Mouse (Mus musculus) lung, embryonic 14.5 days (tissue): ENCODE measurements around the gene Pon3. TPM values are rescaled to one million over a fixed set of nuclear protein-coding genes. Genes with fewer than 3 reads are reported as not detected.
A peak's percentile ranks its signal among the peaks of the same experiment; 100 is the strongest.

ENCODE experiments used
- ATAC-seq: fragments of 200-750 bp; cut with Nextera tagmentation; 2 replicates; pipeline ENCODE4 v1.8.0; 2017; ENCODE audit warnings: mild to moderate bottlenecking, moderate TSS enrichment, moderate library complexity; ENCODE audit not compliant: insufficient read depth
- DNase-seq: peaks from one replicate; pipeline ENCODE4 v3.0.0-alpha.2; 2015
- H3K27ac ChIP-seq: fragments of 300-500 bp; sonication (generic); 2 replicates; pipeline ENCODE4 v1.5.1; 2014; ENCODE audit warnings: low read depth, mild to moderate bottlenecking, moderate library complexity
- H3K27me3 ChIP-seq: fragments of 300-500 bp; sonication (generic); 2 replicates; pipeline ENCODE4 v1.6.1; 2014; ENCODE audit warnings: low read length, control low read depth; ENCODE audit not compliant: insufficient read depth
- H3K36me3 ChIP-seq: fragments of 300-500 bp; sonication (generic); 2 replicates; pipeline ENCODE4 v1.6.1; 2014; ENCODE audit warnings: control low read depth; ENCODE audit not compliant: insufficient read depth
- H3K4me1 ChIP-seq: fragments of 300-500 bp; sonication (generic); 2 replicates; pipeline ENCODE4 v1.6.1; 2014; ENCODE audit warnings: antibody characterized with exemption, control low read depth; ENCODE audit not compliant: insufficient read depth
- H3K4me2 ChIP-seq: fragments of 300-500 bp; sonication (generic); 2 replicates; pipeline ENCODE4 v1.6.1; 2014; ENCODE audit warnings: mild to moderate bottlenecking
- H3K4me3 ChIP-seq: fragments of 300-500 bp; sonication (generic); 2 replicates; pipeline ENCODE4 v1.5.1; 2014; ENCODE audit warnings: low read depth, low read length
- H3K9ac ChIP-seq: fragments of 300-500 bp; sonication (generic); 2 replicates; pipeline ENCODE4 v1.6.1; 2014
- H3K9me3 ChIP-seq: fragments of 300-500 bp; sonication (generic); 2 replicates; pipeline ENCODE4 v1.6.1; 2016; ENCODE audit warnings: low read depth, low read length, control low read depth
- CTCF ChIP-seq: IDR thresholded peaks from 2 replicates; pipeline ENCODE4 v1.5.1; 2016; ENCODE audit warnings: antibody characterized with exemption, low read depth
- whole genome bisulfite sequencing: fragments of 180-500 bp; shearing (Covaris S2); extraction: QIAGEN DNeasy Blood & Tissue Kit; methylation state at CpG from one replicate; pipeline ENCODE4 v1.1.7; 2014; 5-methylcytosine and 5-hydroxymethylcytosine counted together
- polyA plus RNA-seq: library from polyadenylated mRNA; unstranded; fragments of >200 nt; fragmentation: Nextera tagmentation; extraction: Ambion mirVana; gene quantifications from 2 replicates; pipeline ENCODE4 v1.2.1, GENCODE M21; 2014

Pon3 gene
- polyA plus RNA-seq, 1 experiment from 2014 or later, result 14.2 TPM

- Histone ChIP-seq H3K36me3 (0 out of 2 replicates have a peak, but pooled peaks cover 3% of the 10 kb centered on the region), H3K4me3 (no peak overlapping the region), H3K4me1 (peaks cover 4% of the 10 kb centered on the region; the same call in 1 of the 2 replicates), H3K27ac (no peak overlapping the region), H3K9ac (no peak overlapping the region), H3K27me3 (no peaks in the 10 kb centered on the region), H3K9me3 (no peaks in the 10 kb centered on the region), H3K4me2 (peak overlapping the region; percentile 76)
- WGBS, result 95% methylated on average over 7 of the region's 7 CpGs
- no peak for DNase-seq
- ATAC-seq, result no peak
- no peak for TF ChIP-seq CTCF
Observed at GRCm38 (mm10) chr6:5296067-5296466, 40.0 kb upstream of the Pon3 start.

GRCm38 (mm10) chr6:5294659-5295449, 38.8 kb upstream of the Pon3 start:
- H3K9me3 ChIP-seq, result no peaks in the 10 kb centered on the region
- ATAC-seq (no peak), DNase-seq (no peak)
- no peak for TF ChIP-seq CTCF
- 0 out of 2 replicates have a peak, but pooled peaks cover 3% of the 10 kb centered on the region for H3K36me3 ChIP-seq
- H3K4me1 ChIP-seq, result peaks cover 4% of the 10 kb centered on the region; the same call in 1 of the 2 replicates
- no peak overlapping the region for H3K27ac ChIP-seq
- WGBS, result 91% methylated on average over 16 of the region's 16 CpGs
- H3K27me3 ChIP-seq, result no peaks in the 10 kb centered on the region
- no peak overlapping the region for H3K4me2 ChIP-seq
- H3K4me3 ChIP-seq, result no peak overlapping the region
- H3K9ac ChIP-seq, result no peak overlapping the region

GRCm38 (mm10) chr6:5292841-5293240, 36.8 kb upstream of the Pon3 start:
- 79% methylated on average over 5 of the region's 5 CpGs for WGBS
- no peak for TF ChIP-seq CTCF
- H3K4me1 ChIP-seq, result peaks cover 7% of the 10 kb centered on the region
- H3K36me3 ChIP-seq, result 0 out of 2 replicates have a peak, but pooled peaks cover 3% of the 10 kb centered on the region
- H3K4me3 ChIP-seq, result no peak overlapping the region
- no peak overlapping the region for H3K9ac ChIP-seq
- no peak for ATAC-seq
- no peak overlapping the region for H3K4me2 ChIP-seq
- DNase-seq, result no peak
- no peaks in the 10 kb centered on the region for H3K27me3 ChIP-seq
- no peaks in the 10 kb centered on the region for H3K9me3 ChIP-seq
- H3K27ac ChIP-seq, result no peak overlapping the region

GRCm38 (mm10) chr6:5291450-5291849, 35.4 kb upstream of the Pon3 start:
- peaks cover 4% of the 10 kb centered on the region for H3K4me1 ChIP-seq
- no peaks in the 10 kb centered on the region for H3K9me3 ChIP-seq
- no peak overlapping the region for H3K4me2 ChIP-seq
- no peak for TF ChIP-seq CTCF
- DNase-seq (no peak), ATAC-seq (no peak; the same call in 1 of the 2 replicates)
- WGBS, result 61% methylated on average over 4 of the region's 4 CpGs
- no peaks in the 10 kb centered on the region for H3K27me3 ChIP-seq
- no peak overlapping the region for H3K4me3 ChIP-seq
- H3K9ac ChIP-seq, result no peak overlapping the region
- peaks cover 6% of the 10 kb centered on the region; the same call in 1 of the 2 replicates for H3K36me3 ChIP-seq
- no peak overlapping the region for H3K27ac ChIP-seq

- DNase-seq (no peak), ATAC-seq (no peak)
- Histone ChIP-seq H3K4me2 (no peak overlapping the region), H3K4me1 (peaks cover 3% of the 10 kb centered on the region; the same call in 1 of the 2 replicates), H3K9ac (no peak overlapping the region), H3K36me3 (peaks cover 6% of the 10 kb centered on the region; the same call in 1 of the 2 replicates), H3K27me3 (no peaks in the 10 kb centered on the region), H3K27ac (peak overlapping the region; percentile 39), H3K9me3 (no peaks in the 10 kb centered on the region), H3K4me3 (no peak overlapping the region)
- TF ChIP-seq CTCF, result no peak
- 29% methylated on average over 5 of the region's 5 CpGs for WGBS
Observed at GRCm38 (mm10) chr6:5287919-5288318, 31.8 kb upstream of the Pon3 start.

- DNase-seq (no peak), ATAC-seq (no peak; the same call in 1 of the 2 replicates)
- Histone ChIP-seq H3K9ac (no peak overlapping the region), H3K4me3 (no peak overlapping the region), H3K4me1 (peaks cover 3% of the 10 kb centered on the region; the same call in 1 of the 2 replicates), H3K27me3 (no peaks in the 10 kb centered on the region), H3K9me3 (no peaks in the 10 kb centered on the region), H3K4me2 (no peak overlapping the region), H3K27ac (peak overlapping the region; percentile 18; the same call in 1 of the 2 replicates), H3K36me3 (peaks cover 6% of the 10 kb centered on the region; the same call in 1 of the 2 replicates)
- 57% methylated on average over 2 of the region's 2 CpGs for WGBS
- no peak for TF ChIP-seq CTCF
Observed at GRCm38 (mm10) chr6:5287392-5287791, 31.3 kb upstream of the Pon3 start.

GRCm38 (mm10) chr6:5282418-5282817, 26.3 kb upstream of the Pon3 start:
- H3K4me2 ChIP-seq, result no peak overlapping the region
- H3K27ac ChIP-seq, result no peak overlapping the region
- H3K36me3 ChIP-seq, result peaks cover under 1% of the 10 kb centered on the region; the same call in 1 of the 2 replicates
- H3K4me1 ChIP-seq, result no peaks in the 10 kb centered on the region; the same call in 1 of the 2 replicates
- H3K27me3 ChIP-seq, result no peaks in the 10 kb centered on the region
- no peak for ATAC-seq
- no peak overlapping the region for H3K9ac ChIP-seq
- 70% methylated on average over 7 of the region's 7 CpGs for WGBS
- no peak overlapping the region for H3K4me3 ChIP-seq
- H3K9me3 ChIP-seq, result no peaks in the 10 kb centered on the region
- TF ChIP-seq CTCF, result no peak
- no peak for DNase-seq
